Mouse (Mus musculus) heart, postnatal 0 days (tissue): ENCODE data around the gene Plin4. TPM values are rescaled to one million over a fixed set of nuclear protein-coding genes. Genes with fewer than 3 reads are reported as not detected.

Experiments used
- ATAC-seq: fragments of 200-750 bp; cut with Nextera tagmentation; 2 replicates; pipeline ENCODE4 v1.8.0; 2017; ENCODE audit warnings: low read depth, moderate number of reproducible peaks, moderate library complexity; ENCODE audit not compliant: insufficient read depth
- DNase-seq: peaks from one replicate; pipeline ENCODE4 v3.0.0-alpha.2; 2016; ENCODE audit warnings: low spot score
- H3K27ac ChIP-seq: fragments of 300-500 bp; sonication (generic); 2 replicates; pipeline ENCODE4 v1.5.1; 2014; ENCODE audit warnings: low read depth, mild to moderate bottlenecking
- H3K27me3 ChIP-seq: fragments of 300-500 bp; sonication (generic); 2 replicates; pipeline ENCODE4 v1.6.1; 2014; ENCODE audit warnings: low read length, mixed read lengths; ENCODE audit not compliant: control insufficient read depth, insufficient read depth
- H3K36me3 ChIP-seq: fragments of 300-500 bp; sonication (generic); replicated peaks from 2 replicates; pipeline ENCODE4 v1.6.1; 2014; ENCODE audit warnings: low read length, mixed read lengths; ENCODE audit not compliant: control insufficient read depth, insufficient read depth
- H3K4me1 ChIP-seq: fragments of 300-500 bp; sonication (generic); 2 replicates; pipeline ENCODE4 v1.6.1; 2014; ENCODE audit warnings: antibody characterized with exemption; ENCODE audit not compliant: control insufficient read depth, insufficient read depth
- H3K4me2 ChIP-seq: fragments of 300-500 bp; sonication (generic); 2 replicates; pipeline ENCODE4 v1.6.1; 2014; ENCODE audit warnings: low read depth, mild to moderate bottlenecking, low read length, moderate library complexity
- H3K4me3 ChIP-seq: fragments of 300-500 bp; sonication (generic); 2 replicates; pipeline ENCODE4 v1.5.1; 2014; ENCODE audit warnings: low read depth, low read length
- H3K9ac ChIP-seq: fragments of 300-500 bp; sonication (generic); replicated peaks from 2 replicates; pipeline ENCODE4 v1.6.1; 2014; ENCODE audit warnings: low read depth, low read length, mixed read lengths
- H3K9me3 ChIP-seq: fragments of 300-500 bp; sonication (generic); replicated peaks from 2 replicates; pipeline ENCODE4 v1.6.1; 2016; ENCODE audit warnings: low read length; ENCODE audit not compliant: control insufficient read depth
- CTCF ChIP-seq: IDR thresholded peaks from 2 replicates; pipeline ENCODE4 v1.5.1; 2016; ENCODE audit warnings: antibody characterized with exemption, control low read depth, low read depth
- EP300 ChIP-seq: IDR thresholded peaks from 2 replicates; pipeline ENCODE4 v1.6.1; 2016; ENCODE audit warnings: antibody characterized with exemption, low read depth
- WGBS: fragments of 180-500 bp; shearing (Covaris S2); extraction: QIAGEN DNeasy Blood & Tissue Kit; methylation state at CpG from one replicate; pipeline ENCODE4 v1.1.7; 2014; 5-methylcytosine and 5-hydroxymethylcytosine counted together
- polyA plus RNA-seq: library from polyadenylated mRNA; unstranded; fragments of >200 nt; fragmentation: Nextera tagmentation; extraction: Ambion mirVana; gene quantifications from 2 replicates; pipeline ENCODE4 v1.2.1, GENCODE M21; 2015
- total RNA-seq: library from RNA; depleted of rRNA; stranded (reverse); fragments of >200 nt; gene quantifications from 2 replicates; pipeline ENCODE4 v1.2.3, GENCODE M21; 2014; ENCODE audit warnings: low replicate concordance; rRNA removed

Gene Plin4
- total and polyA plus RNA-seq, 2 experiments from 2014 or later = 9.4 to 88.5 TPM

DNA sequence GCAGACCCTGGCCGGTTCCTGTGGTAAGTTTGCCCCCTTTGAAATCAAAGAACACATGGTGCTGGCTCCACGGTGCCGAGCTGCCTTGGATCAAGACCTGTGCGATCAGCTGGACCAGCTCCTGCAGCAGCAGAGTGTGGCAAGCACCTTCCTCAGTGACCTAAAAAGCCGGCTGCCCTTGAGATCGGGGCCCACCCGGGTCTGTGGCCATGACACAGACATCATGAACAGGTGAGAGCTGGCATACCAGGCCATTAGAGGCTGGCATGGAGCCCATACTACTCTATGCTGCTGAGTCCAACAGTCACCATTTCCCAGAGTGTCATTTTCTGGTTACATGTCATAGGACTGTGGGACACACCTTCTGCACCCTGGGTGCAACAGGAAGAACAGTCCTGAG is 47.5 kb downstream of the Plin4 start:
- TF ChIP-seq EP300 (no peak), CTCF (no peak)
- H3K4me1 ChIP-seq = no peaks in the 10 kb centered on the region
- H3K9me3 ChIP-seq = no peaks in the 10 kb centered on the region
- no peak overlapping the region for H3K4me3 ChIP-seq
- no peak overlapping the region for H3K27ac ChIP-seq
- no peak overlapping the region for H3K4me2 ChIP-seq
- H3K36me3 ChIP-seq = peaks cover 80% of the 10 kb centered on the region
- ATAC-seq (no peak), DNase-seq (no peak)
- H3K27me3 ChIP-seq = no peaks in the 10 kb centered on the region
- WGBS = 89% methylated on average over 7 of the region's 7 CpGs
- no peak overlapping the region for H3K9ac ChIP-seq

DNA sequence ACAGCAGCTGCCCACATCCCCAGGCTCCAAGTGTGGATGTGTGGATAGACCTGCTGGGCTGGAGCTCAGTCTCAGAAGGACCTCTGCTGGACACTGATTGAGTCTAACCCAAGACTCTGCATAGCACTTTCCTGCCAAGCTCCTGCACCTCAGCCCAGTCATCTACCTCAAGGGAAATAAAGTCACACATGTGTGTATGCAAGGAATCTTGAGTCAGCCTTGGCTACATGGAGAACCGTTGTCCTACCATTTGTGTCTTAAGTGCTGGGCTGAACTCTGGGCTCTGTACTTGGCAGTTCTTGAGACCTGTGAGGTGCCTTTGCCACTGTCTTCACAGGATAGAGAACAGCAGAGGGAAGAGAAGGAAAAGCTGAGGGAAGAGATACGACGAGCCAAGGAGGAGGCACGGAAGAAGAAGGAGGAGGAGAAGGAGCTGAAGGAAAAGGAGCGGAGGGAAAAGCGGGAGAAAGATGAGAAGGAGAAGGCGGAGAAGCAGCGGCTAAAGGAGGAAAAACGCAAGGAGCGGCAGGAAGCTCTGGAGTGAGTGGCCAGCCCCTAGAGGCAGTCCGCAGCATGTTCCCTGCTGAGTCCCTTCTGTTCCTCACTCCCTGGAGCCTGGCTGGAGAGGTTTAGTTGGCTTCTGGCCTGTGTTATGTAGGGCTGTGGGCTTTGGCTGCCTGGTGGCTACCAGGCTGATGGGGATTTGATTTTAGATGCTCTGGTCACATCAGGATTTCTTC is 52.1 kb downstream of the Plin4 start:
- H3K9me3 ChIP-seq = no peaks in the 10 kb centered on the region
- H3K27ac ChIP-seq = no peak overlapping the region
- TF ChIP-seq CTCF (no peak), EP300 (no peak)
- H3K9ac ChIP-seq = no peak overlapping the region
- no peak overlapping the region for H3K4me2 ChIP-seq
- H3K36me3 ChIP-seq = peaks cover 40% of the 10 kb centered on the region
- DNase-seq (no peak), ATAC-seq (no peak)
- H3K27me3 ChIP-seq = no peaks in the 10 kb centered on the region
- no peaks in the 10 kb centered on the region for H3K4me1 ChIP-seq
- 83% methylated on average over 11 of the region's 11 CpGs for WGBS
- H3K4me3 ChIP-seq = no peak overlapping the region

DNA sequence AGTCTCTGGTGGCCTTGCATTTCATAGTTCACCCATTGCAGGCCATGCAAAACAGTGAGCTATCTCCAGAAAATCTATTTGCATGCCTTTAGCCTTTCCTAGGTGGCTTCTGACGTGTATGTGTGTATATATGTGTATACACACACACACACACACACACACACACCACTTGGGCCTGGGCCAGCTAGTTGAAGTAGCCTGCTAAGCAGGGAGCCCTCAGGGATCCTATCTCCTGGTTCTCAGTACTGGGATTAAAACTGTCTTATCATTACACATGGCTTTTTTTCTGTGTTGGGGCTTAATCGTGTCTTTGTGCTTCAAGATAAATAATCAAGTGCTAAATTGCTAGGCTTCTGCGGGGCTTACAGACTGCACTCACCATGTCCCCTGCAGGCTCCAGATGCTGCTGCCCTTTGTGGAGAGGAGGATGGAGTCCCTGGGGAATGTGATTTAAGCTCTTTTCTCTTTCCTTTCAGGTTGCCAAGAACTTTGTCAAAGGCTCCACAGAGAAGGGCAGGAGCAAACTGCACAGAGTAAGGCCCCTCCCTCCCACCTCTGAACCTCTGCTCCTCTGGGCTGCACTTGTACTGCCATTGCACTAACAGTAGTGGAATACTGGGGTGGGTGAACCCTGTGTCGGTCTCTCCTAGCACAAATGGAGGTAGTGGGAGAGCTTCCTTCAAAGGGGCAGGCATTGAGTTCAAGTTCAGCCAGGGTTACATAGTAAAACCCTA is 53.5 kb downstream of the Plin4 start:
- no peak overlapping the region for H3K27ac ChIP-seq
- no peak overlapping the region for H3K9ac ChIP-seq
- TF ChIP-seq EP300 = no peak
- TF ChIP-seq CTCF = no peak
- DNase-seq = no peak
- ATAC-seq = peak; percentile 17; the same call in 1 of the 2 replicates
- H3K4me1 ChIP-seq = no peaks in the 10 kb centered on the region
- H3K36me3 ChIP-seq = peaks cover 37% of the 10 kb centered on the region
- H3K27me3 ChIP-seq = no peaks in the 10 kb centered on the region
- H3K4me3 ChIP-seq = no peak overlapping the region
- no peak overlapping the region for H3K4me2 ChIP-seq
- 40% methylated on average over 4 of the region's 4 CpGs for WGBS
- no peaks in the 10 kb centered on the region for H3K9me3 ChIP-seq

DNA sequence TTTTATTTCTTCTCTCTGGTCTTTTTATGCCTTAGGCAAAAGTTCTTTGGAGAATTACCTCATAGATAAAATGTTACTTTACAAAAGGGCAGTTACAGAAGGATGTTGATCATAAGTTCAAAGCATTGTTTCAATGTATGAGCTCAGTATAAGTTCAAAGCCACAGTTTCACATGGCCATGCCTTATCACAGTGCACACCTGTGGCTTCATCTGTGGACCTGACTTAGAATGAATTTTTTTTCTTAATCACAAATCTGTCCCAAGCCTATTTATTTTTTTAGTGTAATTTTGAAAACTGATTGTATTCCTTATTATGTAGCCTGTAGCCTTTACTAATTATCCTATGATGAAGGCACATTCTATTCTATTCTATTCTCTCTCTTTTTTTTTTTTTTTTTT is 54.7 kb downstream of the Plin4 start:
- Histone ChIP-seq H3K27ac (no peak overlapping the region), H3K36me3 (peaks cover 34% of the 10 kb centered on the region), H3K27me3 (no peaks in the 10 kb centered on the region), H3K4me3 (no peak overlapping the region), H3K9me3 (no peaks in the 10 kb centered on the region), H3K4me2 (no peak overlapping the region), H3K9ac (no peak overlapping the region), H3K4me1 (no peaks in the 10 kb centered on the region)
- TF ChIP-seq EP300 (no peak), CTCF (no peak)
- ATAC-seq (no peak), DNase-seq (no peak)

DNA sequence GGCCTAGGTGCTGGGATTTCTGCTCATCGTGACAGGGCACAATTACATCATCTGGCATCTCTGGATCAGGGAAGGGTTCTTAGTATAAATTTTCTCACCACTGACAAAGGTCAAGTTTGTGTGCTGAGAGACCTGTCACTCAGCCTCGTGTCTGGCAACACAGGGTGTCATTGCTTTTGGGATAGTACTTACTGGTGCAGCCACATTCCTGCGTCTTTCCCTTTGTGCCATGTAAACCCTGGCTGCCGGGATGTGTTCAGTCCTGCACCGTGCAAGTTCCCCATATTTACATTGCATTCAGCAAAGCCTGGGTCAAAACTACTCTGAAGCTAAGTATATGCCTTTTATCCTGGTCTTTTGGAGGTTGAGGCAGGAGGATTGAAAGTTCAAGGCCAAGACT is 58.2 kb downstream of the Plin4 start:
- no peak for DNase-seq
- H3K27me3 ChIP-seq = no peaks in the 10 kb centered on the region
- no peak for ATAC-seq
- TF ChIP-seq EP300 (no peak), CTCF (no peak)
- WGBS = 80% methylated on average over 5 of the region's 5 CpGs
- peaks cover 42% of the 10 kb centered on the region for H3K36me3 ChIP-seq
- H3K4me3 ChIP-seq = no peak overlapping the region
- no peak overlapping the region for H3K27ac ChIP-seq
- no peaks in the 10 kb centered on the region for H3K9me3 ChIP-seq
- no peak overlapping the region for H3K4me2 ChIP-seq
- no peak overlapping the region for H3K9ac ChIP-seq
- no peaks in the 10 kb centered on the region for H3K4me1 ChIP-seq

Other genes with a start within 250 kb of the Plin4 start
- gene Zfp119a, start 230.9 kb downstream of the Plin4 start, total RNA-seq = 0.08 and 4.4 TPM in 2 replicates
- gene Zfp119a, start 230.9 kb downstream of the Plin4 start, polyA plus RNA-seq = 5.4 and 6.0 TPM in 2 replicates
- gene Zfp959, start 217.7 kb downstream of the Plin4 start, total RNA-seq = 3.1 and 8.2 TPM in 2 replicates
- 7.3 and 7.4 TPM in 2 replicates for gene Zfp959, start 217.7 kb downstream of the Plin4 start, polyA plus RNA-seq
- gene Zfp119b, start 160.3 kb downstream of the Plin4 start, total RNA-seq = 2.9 and 3.8 TPM in 2 replicates
- 5.6 and 6.8 TPM in 2 replicates for gene Zfp119b, start 160.3 kb downstream of the Plin4 start, polyA plus RNA-seq
- gene Ebi3, start 157.2 kb downstream of the Plin4 start, total RNA-seq = not detected in 2 replicates
- 0.37 and 1.1 TPM in 2 replicates for gene Ebi3, start 157.2 kb downstream of the Plin4 start, polyA plus RNA-seq
- 5.9 and 6.4 TPM in 2 replicates for gene Yju2, start 150.7 kb downstream of the Plin4 start, total RNA-seq
- gene Yju2, start 150.7 kb downstream of the Plin4 start, polyA plus RNA-seq = 12.3 and 12.8 TPM in 2 replicates
- 7.5 and 11.7 TPM in 2 replicates for gene Shd, start 139.3 kb downstream of the Plin4 start, total RNA-seq
- 5.0 and 5.7 TPM in 2 replicates for gene Shd, start 139.3 kb downstream of the Plin4 start, polyA plus RNA-seq
- not detected in 2 replicates for gene Fsd1, start 123.3 kb downstream of the Plin4 start, total RNA-seq
- 0.26 and 0.51 TPM in 2 replicates for gene Fsd1, start 123.3 kb downstream of the Plin4 start, polyA plus RNA-seq
- gene Stap2, start 104.2 kb downstream of the Plin4 start, total RNA-seq = 14.3 and 23.7 TPM in 2 replicates
- 16.0 and 17.2 TPM in 2 replicates for gene Stap2, start 104.2 kb downstream of the Plin4 start, polyA plus RNA-seq
- 100 and 114 TPM in 2 replicates for gene Mpnd, start 104.1 kb downstream of the Plin4 start, total RNA-seq
- 42.5 and 42.9 TPM in 2 replicates for gene Mpnd, start 104.1 kb downstream of the Plin4 start, polyA plus RNA-seq
- gene Sh3gl1, start 73.2 kb downstream of the Plin4 start, total RNA-seq = 45.8 and 61.1 TPM in 2 replicates
- 43.5 and 49.5 TPM in 2 replicates for gene Sh3gl1, start 73.2 kb downstream of the Plin4 start, polyA plus RNA-seq
- 2.8 and 8.3 TPM in 2 replicates for gene Chaf1a, start 69.4 kb downstream of the Plin4 start, total RNA-seq
- 2.9 and 3.0 TPM in 2 replicates for gene Chaf1a, start 69.4 kb downstream of the Plin4 start, polyA plus RNA-seq
- 67.5 and 68.1 TPM in 2 replicates for gene Ubxn6, start 34.8 kb downstream of the Plin4 start, total RNA-seq
- 56.2 and 58.2 TPM in 2 replicates for gene Ubxn6, start 34.8 kb downstream of the Plin4 start, polyA plus RNA-seq
- 23.9 and 35.9 TPM in 2 replicates for gene Hdgfl2, start 30.2 kb downstream of the Plin4 start, total RNA-seq
- gene Hdgfl2, start 30.2 kb downstream of the Plin4 start, polyA plus RNA-seq = 52.1 TPM in 2 replicates
- gene Plin5, start 7.8 kb upstream of the Plin4 start, total RNA-seq = 23.3 and 58.8 TPM in 2 replicates
- 55.7 and 58.3 TPM in 2 replicates for gene Plin5, start 7.8 kb upstream of the Plin4 start, polyA plus RNA-seq
- 4.5 and 5.1 TPM in 2 replicates for gene Lrg1, start 12.2 kb upstream of the Plin4 start, total RNA-seq
- 9.0 and 10.0 TPM in 2 replicates for gene Lrg1, start 12.2 kb upstream of the Plin4 start, polyA plus RNA-seq
- 7.9 and 10.4 TPM in 2 replicates for gene Sema6b, start 30.5 kb upstream of the Plin4 start, total RNA-seq
- gene Sema6b, start 30.5 kb upstream of the Plin4 start, polyA plus RNA-seq = 0.81 and 0.93 TPM in 2 replicates
- 3.4 and 16.5 TPM in 2 replicates for gene Tnfaip8l1, start 52.7 kb upstream of the Plin4 start, total RNA-seq
- gene Tnfaip8l1, start 52.7 kb upstream of the Plin4 start, polyA plus RNA-seq = 4.9 and 5.6 TPM in 2 replicates
- 42.9 and 43.2 TPM in 2 replicates for gene Mydgf, start 74.1 kb upstream of the Plin4 start, total RNA-seq
- gene Mydgf, start 74.1 kb upstream of the Plin4 start, polyA plus RNA-seq = 50.2 and 52.0 TPM in 2 replicates
- gene Dpp9, start 109.1 kb upstream of the Plin4 start, total RNA-seq = 25.9 and 29.0 TPM in 2 replicates
- 12.6 and 13.3 TPM in 2 replicates for gene Dpp9, start 109.1 kb upstream of the Plin4 start, polyA plus RNA-seq
- gene Fem1a, start 147.0 kb upstream of the Plin4 start, total RNA-seq = 82.1 and 84.3 TPM in 2 replicates
- gene Fem1a, start 147.0 kb upstream of the Plin4 start, polyA plus RNA-seq = 29.5 and 37.1 TPM in 2 replicates
- gene Ticam1, start 167.0 kb upstream of the Plin4 start, total RNA-seq = 12.3 and 13.8 TPM in 2 replicates
- 4.4 and 4.6 TPM in 2 replicates for gene Ticam1, start 167.0 kb upstream of the Plin4 start, polyA plus RNA-seq
- gene Plin3, start 183.1 kb upstream of the Plin4 start, total RNA-seq = 76.8 and 78.5 TPM in 2 replicates
- 70.9 and 73.0 TPM in 2 replicates for gene Plin3, start 183.1 kb upstream of the Plin4 start, polyA plus RNA-seq
- gene Arrdc5, start 190.5 kb upstream of the Plin4 start, total RNA-seq = not detected in 2 replicates
- gene Arrdc5, start 190.5 kb upstream of the Plin4 start, polyA plus RNA-seq = not detected in 2 replicates
- gene Uhrf1, start 193.5 kb upstream of the Plin4 start, total RNA-seq = 26.8 and 33.8 TPM in 2 replicates
- gene Uhrf1, start 193.5 kb upstream of the Plin4 start, polyA plus RNA-seq = 13.2 and 14.4 TPM in 2 replicates
- gene Kdm4b, start 216.3 kb upstream of the Plin4 start, total RNA-seq = 61.8 and 80.4 TPM in 2 replicates
- 16.1 and 17.7 TPM in 2 replicates for gene Kdm4b, start 216.3 kb upstream of the Plin4 start, polyA plus RNA-seq